ENCODE assay signal across 21 mouse cellular contexts in genomic region chr12:119624238-119624637, GRCm38 (mm10).
A peak's percentile ranks its signal among the peaks of the same experiment; 100 is the strongest.
DNase-seq lines count a peak whose midpoint lies in the region; ATAC-seq lines count a peak whose summit lies in the region.
"Had no signal": no experiment of that assay in that cellular context is flagged by ENCODE, and none has a peak within 500 bp of the region (broad histone marks: within the 10 kb centered on the region; RNA-seq: fewer than 3 reads in every experiment).

No protein-coding gene starts in this region.

- no peak for ATAC-seq in forebrain, embryonic 14.5 days
- no peak for ATAC-seq in forebrain, embryonic 12.5 days (ENCODE audit: low FRiP score)
- peak; percentile 45; the same call in 1 of the 2 replicates for ATAC-seq in hindbrain, embryonic 16.5 days
- ATAC-seq in hindbrain, embryonic 13.5 days (ENCODE audit: low FRiP score), result no peak
- no peak for ATAC-seq in erythroblast, adult 5-6 weeks (replicated peaks; ENCODE audit: low FRiP score, poor library complexity, severe bottlenecking)
- ATAC-seq: activated CD4-positive, CD25-positive, alpha-beta regulatory T cell, adult 4 months; intestine, embryonic 15.5 days had no signal

- H3K9ac ChIP-seq in forebrain, embryonic 14.5 days (ENCODE audit: low read length), result no peak overlapping the region
- no peak overlapping the region for H3K9ac ChIP-seq in forebrain, embryonic 12.5 days
- H3K9ac ChIP-seq in hindbrain, embryonic 16.5 days (ENCODE audit: low read depth, low read length), result no peak overlapping the region
- no peak overlapping the region for H3K9ac ChIP-seq in hindbrain, embryonic 13.5 days
- H3K9ac ChIP-seq: embryonic facial prominence, embryonic 12.5 days; intestine, embryonic 15.5 days had no signal

- H3K4me3 ChIP-seq in forebrain, embryonic 14.5 days (ENCODE audit: low read depth, low read length), result no peak overlapping the region
- H3K4me3 ChIP-seq in forebrain, embryonic 12.5 days (replicated peaks), result no peak overlapping the region
- H3K4me3 ChIP-seq in hindbrain, embryonic 16.5 days (ENCODE audit: low read length), result no peak overlapping the region
- no peak overlapping the region for H3K4me3 ChIP-seq in hindbrain, embryonic 13.5 days
- H3K4me3 ChIP-seq: embryonic facial prominence, embryonic 12.5 days; heart, embryonic 10.5 days; intestine, embryonic 15.5 days had no signal

- no peak overlapping the region for H3K27ac ChIP-seq in forebrain, embryonic 14.5 days (ENCODE audit: low read depth, low read length)
- no peak overlapping the region for H3K27ac ChIP-seq in forebrain, embryonic 12.5 days
- no peak overlapping the region for H3K27ac ChIP-seq in hindbrain, embryonic 16.5 days (ENCODE audit: low read depth, low read length)
- no peak overlapping the region for H3K27ac ChIP-seq in hindbrain, embryonic 13.5 days
- H3K27ac ChIP-seq: embryonic facial prominence, embryonic 12.5 days; heart, embryonic 10.5 days; intestine, embryonic 15.5 days had no signal

- H3K36me3 ChIP-seq in forebrain, embryonic 14.5 days (ENCODE audit: control insufficient read depth, insufficient read depth, low read length), result no peaks in the 10 kb centered on the region
- no peaks in the 10 kb centered on the region for H3K36me3 ChIP-seq in forebrain, embryonic 12.5 days (replicated peaks)
- no peaks in the 10 kb centered on the region for H3K36me3 ChIP-seq in hindbrain, embryonic 16.5 days (ENCODE audit: control insufficient read depth, insufficient read depth, low read length)
- no peaks in the 10 kb centered on the region for H3K36me3 ChIP-seq in hindbrain, embryonic 13.5 days
- H3K36me3 ChIP-seq: embryonic facial prominence, embryonic 12.5 days; heart, embryonic 10.5 days; intestine, embryonic 15.5 days had no signal

- 58% methylated on average over 1 of the region's 1 CpGs for WGBS in forebrain, embryonic 14.5 days
- 45% methylated on average over 1 of the region's 1 CpGs for WGBS in forebrain, embryonic 12.5 days
- 63% methylated on average over 1 of the region's 1 CpGs for WGBS in hindbrain, embryonic 16.5 days
- 64% methylated on average over 1 of the region's 1 CpGs for WGBS in hindbrain, embryonic 13.5 days

- H3K4me2 ChIP-seq in forebrain, embryonic 14.5 days (ENCODE audit: low read length), result no peak overlapping the region
- no peak overlapping the region for H3K4me2 ChIP-seq in forebrain, embryonic 12.5 days
- no peak overlapping the region for H3K4me2 ChIP-seq in hindbrain, embryonic 16.5 days (ENCODE audit: low read length)
- H3K4me2 ChIP-seq in hindbrain, embryonic 13.5 days, result no peak overlapping the region
- H3K4me2 ChIP-seq: embryonic facial prominence, embryonic 12.5 days; intestine, embryonic 15.5 days had no signal

- H3K27me3 ChIP-seq in forebrain, embryonic 14.5 days (replicated peaks; ENCODE audit: control insufficient read depth, insufficient read depth, low read length), result no peaks in the 10 kb centered on the region
- no peaks in the 10 kb centered on the region for H3K27me3 ChIP-seq in forebrain, embryonic 12.5 days
- no peaks in the 10 kb centered on the region for H3K27me3 ChIP-seq in hindbrain, embryonic 16.5 days (replicated peaks; ENCODE audit: control insufficient read depth, insufficient read depth, low read length)
- no peaks in the 10 kb centered on the region for H3K27me3 ChIP-seq in hindbrain, embryonic 13.5 days
- H3K27me3 ChIP-seq: embryonic facial prominence, embryonic 12.5 days; intestine, embryonic 15.5 days had no signal

- H3K4me1 ChIP-seq in forebrain, embryonic 14.5 days (ENCODE audit: control insufficient read depth, insufficient read depth, low read length), result no peaks in the 10 kb centered on the region
- no peaks in the 10 kb centered on the region for H3K4me1 ChIP-seq in forebrain, embryonic 12.5 days
- no peaks in the 10 kb centered on the region for H3K4me1 ChIP-seq in hindbrain, embryonic 16.5 days (ENCODE audit: control insufficient read depth, insufficient read depth, low read depth, low read length)
- H3K4me1 ChIP-seq in hindbrain, embryonic 13.5 days (replicated peaks), result no peaks in the 10 kb centered on the region
- H3K4me1 ChIP-seq: embryonic facial prominence, embryonic 12.5 days; heart, embryonic 10.5 days; intestine, embryonic 15.5 days had no signal

- peak; percentile 32 for DNase-seq in forebrain, embryonic 14.5 days (ENCODE audit: low spot score)
- DNase-seq in R1 (ENCODE audit: low read depth, low spot score), result peak; percentile 7
- peak; percentile 28 for DNase-seq in brain, embryonic 18.5 days (ENCODE audit: low read depth, low spot score)
- no peak for DNase-seq in layer of hippocampus, postnatal 10 days (ENCODE audit: low spot score in 2 of 2)
- DNase-seq: adrenal gland, postnatal 14 days; cerebellum, adult 11 months; cerebellum, adult 8-10 months; cerebellum, postnatal 25 days; gastrocnemius, postnatal 10 days; heart, adult 18-20 months; heart, postnatal 10 days; heart, postnatal 4 days; kidney, adult 18-20 months had no signal

- H3K9me3 ChIP-seq in forebrain, embryonic 14.5 days (replicated peaks; ENCODE audit: control insufficient read depth, low read length), result no peaks in the 10 kb centered on the region
- H3K9me3 ChIP-seq in forebrain, embryonic 12.5 days, result no peaks in the 10 kb centered on the region
- no peaks in the 10 kb centered on the region for H3K9me3 ChIP-seq in hindbrain, embryonic 16.5 days (ENCODE audit: control insufficient read depth, low read length)
- no peaks in the 10 kb centered on the region for H3K9me3 ChIP-seq in hindbrain, embryonic 13.5 days
- H3K9me3 ChIP-seq: embryonic facial prominence, embryonic 12.5 days; heart, embryonic 10.5 days; intestine, embryonic 15.5 days had no signal

Comparison
In these comparisons a context has a peak if more than half of its experiments do, and no peak if none do; other contexts are left out.
1. DNase-seq: peak in forebrain, embryonic 14.5 days (single experiment), R1 (single experiment) and brain, embryonic 18.5 days (single experiment); none in layer of hippocampus, postnatal 10 days (0 of 2).